9 mouse cellular contexts compared by ENCODE assay signal in genomic region chr12:73044221-73045045, GRCm38 (mm10). TPM values are rescaled to one million over a fixed set of nuclear protein-coding genes. Genes with fewer than 3 reads are reported as not detected.
A peak's percentile ranks its signal among the peaks of the same experiment; 100 is the strongest.
DNase-seq lines count a peak whose midpoint lies in the region; ATAC-seq and TF ChIP-seq lines count a peak whose summit lies in the region.
"Had no signal": no experiment of that assay in that cellular context is flagged by ENCODE, and none has a peak within 500 bp of the region (broad histone marks: within the 10 kb centered on the region; RNA-seq: fewer than 3 reads in every experiment).

No protein-coding gene starts in this region.

- H3K9me3 ChIP-seq in heart, embryonic 15.5 days (replicated peaks) = no peaks in the 10 kb centered on the region
- H3K9me3 ChIP-seq in limb, embryonic 10.5 days (replicated peaks) = no peaks in the 10 kb centered on the region
- H3K9me3 ChIP-seq in neural tube, embryonic 15.5 days (replicated peaks) = no peaks in the 10 kb centered on the region

- no peaks in the 10 kb centered on the region for H3K36me3 ChIP-seq in testis, adult 2 months (ENCODE audit: control insufficient read depth, insufficient read depth, low read length)
- H3K36me3 ChIP-seq in heart, embryonic 15.5 days = no peaks in the 10 kb centered on the region
- H3K36me3 ChIP-seq in limb, embryonic 10.5 days = peaks cover 14% of the 10 kb centered on the region; the same call in 1 of the 2 replicates
- no peaks in the 10 kb centered on the region for H3K36me3 ChIP-seq in neural tube, embryonic 15.5 days

- TF ChIP-seq CTCF in testis, adult 2 months (IDR thresholded peaks at IDR 0.05; ENCODE audit: control insufficient read depth, insufficient read depth, insufficient replicate concordance, low read depth, low read length) = no peak

- peaks cover 12% of the 10 kb centered on the region for H3K27me3 ChIP-seq in testis, adult 2 months (ENCODE audit: control insufficient read depth, insufficient read depth, low read length)
- H3K27me3 ChIP-seq in heart, embryonic 15.5 days = peaks cover 92% of the 10 kb centered on the region
- peaks cover 97% of the 10 kb centered on the region for H3K27me3 ChIP-seq in limb, embryonic 10.5 days (ENCODE audit: low read depth, poor library complexity, severe bottlenecking)
- peaks cover 94% of the 10 kb centered on the region for H3K27me3 ChIP-seq in neural tube, embryonic 15.5 days (replicated peaks)

- H3K4me2 ChIP-seq in heart, embryonic 15.5 days = peak overlapping the region; percentile 97
- H3K4me2 ChIP-seq in neural tube, embryonic 15.5 days = peak overlapping the region; percentile 56

- H3K9ac ChIP-seq in heart, embryonic 15.5 days = peak overlapping the region; percentile 66
- H3K9ac ChIP-seq in neural tube, embryonic 15.5 days (replicated peaks) = no peak overlapping the region; the same call in 1 of the 2 replicates

- peak overlapping the region; percentile 60; the same call in 1 of the 2 replicates for H3K4me3 ChIP-seq in testis, adult 2 months (ENCODE audit: control insufficient read depth, low read depth, low read length)
- H3K4me3 ChIP-seq in heart, embryonic 15.5 days = peak overlapping the region; percentile 65
- H3K4me3 ChIP-seq in limb, embryonic 10.5 days = peak overlapping the region; percentile 67
- peak overlapping the region; percentile 32 for H3K4me3 ChIP-seq in neural tube, embryonic 15.5 days (replicated peaks)
- H3K4me3 ChIP-seq: erythroblast, embryonic 14.5 days had no signal

- no peak for TF ChIP-seq POLR2A in testis, adult 2 months (IDR thresholded peaks at IDR 0.05; ENCODE audit: control insufficient read depth, low read depth, low read length)

- H3K27ac ChIP-seq in testis, adult 2 months (ENCODE audit: control insufficient read depth, insufficient read depth, low read depth, low read length) = no peak overlapping the region
- no peak overlapping the region for H3K27ac ChIP-seq in heart, embryonic 15.5 days
- peak overlapping the region; percentile 89 for H3K27ac ChIP-seq in limb, embryonic 10.5 days
- H3K27ac ChIP-seq in neural tube, embryonic 15.5 days (replicated peaks) = no peak overlapping the region

- peaks cover 21% of the 10 kb centered on the region for H3K4me1 ChIP-seq in testis, adult 2 months (ENCODE audit: control insufficient read depth, insufficient read depth, low read length)
- H3K4me1 ChIP-seq in heart, embryonic 15.5 days (replicated peaks) = peaks cover 32% of the 10 kb centered on the region
- H3K4me1 ChIP-seq in limb, embryonic 10.5 days = peaks cover 82% of the 10 kb centered on the region
- peaks cover 24% of the 10 kb centered on the region for H3K4me1 ChIP-seq in neural tube, embryonic 15.5 days

- WGBS in heart, embryonic 15.5 days = 1% methylated on average over 53 of the region's 53 CpGs
- WGBS in limb, embryonic 10.5 days = under 1% methylated on average over 49 of the region's 53 CpGs
- under 1% methylated on average over 53 of the region's 53 CpGs for WGBS in neural tube, embryonic 15.5 days

- DNase-seq in testis, postnatal 10 days (ENCODE audit: low spot score) = no peak
- peak; percentile 78 for DNase-seq in embryo, embryonic 9.5 days (ENCODE audit: extremely low spot score)
- no peak for DNase-seq in limb, embryonic 10.5 days (ENCODE audit: low spot score)
- DNase-seq in cerebellum, adult 9-11 months = no peak

- ATAC-seq in heart, embryonic 15.5 days (replicated peaks; ENCODE audit: insufficient number of reproducible peaks, insufficient read depth, low FRiP score, low read depth) = 0 out of 2 replicates have a peak, but pooled peaks have one; percentile 31
- ATAC-seq in neural tube, embryonic 15.5 days (ENCODE audit: low FRiP score) = no peak
- ATAC-seq in erythroblast, adult 5-6 weeks (replicated peaks; ENCODE audit: low FRiP score, poor library complexity, severe bottlenecking) = no peak

RNA-seq across cellular contexts. Expression of gene Six1, which starts 9.3 kb away (rescaled TPM):
- 0.51 and 0.58 TPM in 2 replicates for polyA plus RNA-seq in testis, adult 2 months (2012; rRNA removed)
- 0.62 and 3.7 TPM in 2 replicates for polyA plus RNA-seq in heart, embryonic 15.5 days (2015; fragmentation: Nextera tagmentation; extraction: Ambion mirVana)
- 18.0 and 32.6 TPM in 2 replicates for polyA plus RNA-seq in limb, embryonic 10.5 days (2016; fragmentation: Nextera tagmentation; extraction: Ambion mirVana)
- 2.8 and 6.8 TPM in 2 replicates for polyA plus RNA-seq in neural tube, embryonic 15.5 days (2015; fragmentation: Nextera tagmentation; extraction: Ambion mirVana)
- total RNA-seq in erythroblast, adult 5-6 weeks (2015; ENCODE audit: low replicate concordance) = not detected in 2 replicates
- total RNA-seq in erythroblast, adult 5-6 weeks (2017; ENCODE audit: low replicate concordance) = not detected in 2 replicates
- polyA plus RNA-seq: erythroblast, embryonic 14.5 days had no signal
